Mouse (Mus musculus) left cerebral cortex, adult 11 months (tissue): ENCODE data around the gene Abca4.

Source experiments
- DNase-seq: peaks from one replicate; pipeline ENCODE4 v3.0.0; 2022; ENCODE audit warnings: low spot score

Gene Abca4

GRCm38 (mm10) chr3:122043799-122044547 is at the start of gene Abca4:
TSS of gene Abca4 (plus strand) at chr3:122044443.
- no peak for DNase-seq

GRCm38 (mm10) chr3:121995125-121995524 is 49.1 kb upstream of the Abca4 start:
- DNase-seq = no peak

GRCm38 (mm10) chr3:121999934-122000333 is 44.3 kb upstream of the Abca4 start:
- no peak for DNase-seq

- DNase-seq = no peak
Observed at GRCm38 (mm10) chr3:122001568-122001967, 42.7 kb upstream of the Abca4 start.

GRCm38 (mm10) chr3:122009818-122010217 is 34.4 kb upstream of the Abca4 start:
- no peak for DNase-seq

GRCm38 (mm10) chr3:122010292-122010691 is 34.0 kb upstream of the Abca4 start:
- no peak for DNase-seq

- no peak for DNase-seq
Observed at GRCm38 (mm10) chr3:122012464-122012863, 31.8 kb upstream of the Abca4 start.

GRCm38 (mm10) chr3:122018421-122018820 is 25.8 kb upstream of the Abca4 start:
- no peak for DNase-seq

GRCm38 (mm10) chr3:122019159-122019558 is 25.1 kb upstream of the Abca4 start:
- no peak for DNase-seq

GRCm38 (mm10) chr3:122021029-122021652 is 23.1 kb upstream of the Abca4 start:
- DNase-seq = no peak

- no peak for DNase-seq
Observed at GRCm38 (mm10) chr3:122022355-122022754, 21.9 kb upstream of the Abca4 start.

GRCm38 (mm10) chr3:122026676-122027075 is 17.6 kb upstream of the Abca4 start:
- DNase-seq = no peak

GRCm38 (mm10) chr3:122027776-122028175 is 16.5 kb upstream of the Abca4 start:
- no peak for DNase-seq

GRCm38 (mm10) chr3:122033248-122033837 is 10.9 kb upstream of the Abca4 start:
- DNase-seq = no peak

- no peak for DNase-seq
Observed at GRCm38 (mm10) chr3:122034240-122034639, 10.0 kb upstream of the Abca4 start.

- DNase-seq = no peak
Observed at GRCm38 (mm10) chr3:122035092-122035491, 9.2 kb upstream of the Abca4 start.

GRCm38 (mm10) chr3:122040522-122040921 is 3.7 kb upstream of the Abca4 start:
- no peak for DNase-seq

GRCm38 (mm10) chr3:122043102-122043501 is 1.1 kb upstream of the Abca4 start:
- no peak for DNase-seq

- no peak for DNase-seq
Observed at GRCm38 (mm10) chr3:122046187-122046620, 2.0 kb downstream of the Abca4 start.

- DNase-seq = no peak
Observed at GRCm38 (mm10) chr3:122047402-122047801, 3.2 kb downstream of the Abca4 start.

GRCm38 (mm10) chr3:122047921-122048861 is 3.9 kb downstream of the Abca4 start:
- peak; percentile 15 for DNase-seq

GRCm38 (mm10) chr3:122049158-122049557 is 4.9 kb downstream of the Abca4 start:
- no peak for DNase-seq
